Mouse (Mus musculus): ENCODE results near the gene Fam169b. TPM values are rescaled to one million over a fixed set of nuclear protein-coding genes. Genes with fewer than 3 reads are reported as not detected.

The Fam169b gene
- total RNA-seq, 2 experiments from 2014 or later: 0.41 to 0.47 TPM

- DNase-seq (ENCODE audit: low spot score in 2 of 2): peak; percentile 17
Measured at GRCm38 (mm10) chr7:68263346-68264027, 10.2 kb upstream of the Fam169b start.

- peak in 1 of 2 experiments; percentile 46 for DNase-seq (ENCODE audit: low spot score in 2 of 2)
Measured at GRCm38 (mm10) chr7:68264028-68264453, 9.6 kb upstream of the Fam169b start, which contains the start of gene Pgpep1l. Gene Pgpep1l (minus strand): TSS chr7:68264233.

- peak; percentile 86 to 94 for DNase-seq (ENCODE audit: low spot score in 2 of 2)
Measured at GRCm38 (mm10) chr7:68264531-68264930, 9.1 kb upstream of the Fam169b start.

GRCm38 (mm10) chr7:68265391-68265790 lies 8.2 kb upstream of the Fam169b start:
- DNase-seq (ENCODE audit: low spot score in 2 of 2): no peak

- DNase-seq (ENCODE audit: low spot score in 2 of 2): no peak
Measured at GRCm38 (mm10) chr7:68266691-68267090, 6.9 kb upstream of the Fam169b start.

GRCm38 (mm10) chr7:68270551-68270950 lies 3.1 kb upstream of the Fam169b start:
- DNase-seq (ENCODE audit: low spot score in 2 of 2): no peak

- DNase-seq (ENCODE audit: low spot score in 2 of 2): no peak
Measured at GRCm38 (mm10) chr7:68271816-68272215, 1.8 kb upstream of the Fam169b start.

- no peak for DNase-seq (ENCODE audit: low spot score in 2 of 2)
Measured at GRCm38 (mm10) chr7:68272607-68273006, 1.0 kb upstream of the Fam169b start.

- DNase-seq (ENCODE audit: low spot score in 2 of 2): no peak
Measured at GRCm38 (mm10) chr7:68274218-68274617, 579 bp downstream of the Fam169b start.

- no peak for DNase-seq (ENCODE audit: low spot score in 2 of 2)
Measured at GRCm38 (mm10) chr7:68274951-68275350, 1.3 kb downstream of the Fam169b start.

- DNase-seq (ENCODE audit: low spot score in 2 of 2): peak in 1 of 2 experiments; percentile 32
Measured at GRCm38 (mm10) chr7:68275445-68275837, 1.8 kb downstream of the Fam169b start.

GRCm38 (mm10) chr7:68275838-68276731 lies 2.4 kb downstream of the Fam169b start:
- DNase-seq (ENCODE audit: low spot score in 2 of 2): no peak

- no peak for DNase-seq (ENCODE audit: low spot score in 2 of 2)
Measured at GRCm38 (mm10) chr7:68277054-68277896, 3.6 kb downstream of the Fam169b start.

- no peak for DNase-seq (ENCODE audit: low spot score in 2 of 2)
Measured at GRCm38 (mm10) chr7:68277897-68278270, 4.2 kb downstream of the Fam169b start.

- no peak for DNase-seq (ENCODE audit: low spot score in 2 of 2)
Measured at GRCm38 (mm10) chr7:68278385-68278784, 4.7 kb downstream of the Fam169b start.

- DNase-seq (ENCODE audit: low spot score in 2 of 2): no peak
Measured at GRCm38 (mm10) chr7:68278908-68279307, 5.3 kb downstream of the Fam169b start.

- DNase-seq (ENCODE audit: low spot score in 2 of 2): no peak
Measured at GRCm38 (mm10) chr7:68279481-68279880, 5.8 kb downstream of the Fam169b start.

- no peak for DNase-seq (ENCODE audit: low spot score in 2 of 2)
Measured at GRCm38 (mm10) chr7:68280352-68280869, 6.8 kb downstream of the Fam169b start.

GRCm38 (mm10) chr7:68281341-68281740 lies 7.7 kb downstream of the Fam169b start:
- DNase-seq (ENCODE audit: low spot score in 2 of 2): no peak

- DNase-seq (ENCODE audit: low spot score in 2 of 2): no peak
Measured at GRCm38 (mm10) chr7:68282304-68283132, 8.9 kb downstream of the Fam169b start.

Data from layer of hippocampus, adult 18-20 months (tissue).